In the genomic region with DNA sequence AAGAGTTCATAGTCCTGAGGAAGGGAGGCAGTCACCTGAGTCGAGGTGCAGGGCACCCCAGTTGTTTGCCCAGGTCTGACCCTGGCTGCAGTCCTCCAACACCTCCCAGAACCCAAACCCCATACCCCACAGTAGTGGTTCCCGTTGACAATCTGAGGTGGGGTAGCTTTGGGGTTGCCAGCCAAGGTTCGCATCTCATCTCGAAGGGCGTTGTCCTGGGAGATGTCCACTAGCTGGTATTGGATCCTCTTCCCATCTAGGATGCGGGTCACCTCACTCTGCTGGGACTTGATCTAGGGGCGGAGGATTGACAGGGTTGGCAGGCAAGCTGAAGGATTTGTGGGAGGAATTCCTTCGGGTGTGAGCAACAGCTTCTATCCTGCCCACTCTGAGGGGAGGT, we compare ENCODE assay signal across 8 mouse cellular contexts. TPM values are rescaled to one million over a fixed set of nuclear protein-coding genes. Genes with fewer than 3 reads are reported as not detected.
DNase-seq lines count a peak whose midpoint lies in the region; ATAC-seq and TF ChIP-seq lines count a peak whose summit lies in the region.

No protein-coding gene starts in this region.

- TF ChIP-seq EP300 in lung, postnatal 0 days (IDR thresholded peaks at IDR 0.05), result no peak

- peaks cover 4% of the 10 kb centered on the region; the same call in 1 of the 2 replicates for H3K4me1 ChIP-seq in lung, postnatal 0 days (ENCODE audit: insufficient read depth, low read depth, low read length)
- peaks cover 2% of the 10 kb centered on the region; the same call in 1 of the 2 replicates for H3K4me1 ChIP-seq in embryonic fibroblast, embryonic 13.5 days (ENCODE audit: control insufficient read depth, insufficient read depth, low read length)
- H3K4me1 ChIP-seq in intestine, postnatal 0 days (replicated peaks; ENCODE audit: control insufficient read depth, insufficient read depth, low read length), result peaks cover 13% of the 10 kb centered on the region; the same call in 1 of the 2 replicates
- H3K4me1 ChIP-seq in neural tube, embryonic 15.5 days, result peaks cover 38% of the 10 kb centered on the region

- TF ChIP-seq CTCF in lung, postnatal 0 days (IDR thresholded peaks at IDR 0.05), result no peak
- TF ChIP-seq CTCF in embryonic fibroblast, embryonic 13.5 days (IDR thresholded peaks at IDR 0.05; ENCODE audit: borderline replicate concordance, insufficient read depth, low read length), result no peak
- no peak for TF ChIP-seq CTCF in intestine, postnatal 0 days (IDR thresholded peaks at IDR 0.05; ENCODE audit: low read depth)

- peak overlapping the region; percentile 79 for H3K4me3 ChIP-seq in lung, postnatal 0 days (ENCODE audit: low read depth, low read length)
- peak overlapping the region; percentile 62 for H3K4me3 ChIP-seq in embryonic fibroblast, embryonic 13.5 days (ENCODE audit: insufficient read depth, low read length)
- H3K4me3 ChIP-seq in intestine, postnatal 0 days (ENCODE audit: low read depth, low read length), result peak overlapping the region; percentile 86
- H3K4me3 ChIP-seq in neural tube, embryonic 15.5 days (replicated peaks), result peak overlapping the region; percentile 91

- ATAC-seq in lung, postnatal 0 days, result no peak
- ATAC-seq in intestine, postnatal 0 days, result no peak
- no peak for ATAC-seq in neural tube, embryonic 15.5 days (ENCODE audit: low FRiP score)
- no peak for ATAC-seq in granulocyte monocyte progenitor cell, adult 5-6 weeks (replicated peaks; ENCODE audit: poor library complexity, severe bottlenecking)

- no peaks in the 10 kb centered on the region for H3K9me3 ChIP-seq in lung, postnatal 0 days (ENCODE audit: low read length)
- no peaks in the 10 kb centered on the region for H3K9me3 ChIP-seq in intestine, postnatal 0 days (ENCODE audit: control insufficient read depth)
- H3K9me3 ChIP-seq in neural tube, embryonic 15.5 days (replicated peaks), result no peaks in the 10 kb centered on the region

- peak overlapping the region; percentile 89 for H3K9ac ChIP-seq in lung, postnatal 0 days (replicated peaks; ENCODE audit: low read depth)
- H3K9ac ChIP-seq in intestine, postnatal 0 days (ENCODE audit: low read depth, low read length), result peak overlapping the region; percentile 83
- peak overlapping the region; percentile 85 for H3K9ac ChIP-seq in neural tube, embryonic 15.5 days (replicated peaks)

- WGBS in lung, postnatal 0 days, result 47% methylated on average over 8 of the region's 8 CpGs
- whole genome bisulfite sequencing in intestine, postnatal 0 days, result 46% methylated on average over 8 of the region's 8 CpGs
- WGBS in neural tube, embryonic 15.5 days, result 61% methylated on average over 8 of the region's 8 CpGs

- H3K27me3 ChIP-seq in lung, postnatal 0 days (replicated peaks; ENCODE audit: insufficient read depth, low read length), result no peaks in the 10 kb centered on the region
- H3K27me3 ChIP-seq in intestine, postnatal 0 days (replicated peaks; ENCODE audit: control insufficient read depth, insufficient read depth, low read length), result no peaks in the 10 kb centered on the region
- H3K27me3 ChIP-seq in neural tube, embryonic 15.5 days (replicated peaks), result no peaks in the 10 kb centered on the region

- H3K36me3 ChIP-seq in lung, postnatal 0 days (ENCODE audit: insufficient read depth, low read length), result no peaks in the 10 kb centered on the region
- H3K36me3 ChIP-seq in intestine, postnatal 0 days (ENCODE audit: control insufficient read depth, insufficient read depth), result peaks cover 4% of the 10 kb centered on the region; the same call in 1 of the 2 replicates
- H3K36me3 ChIP-seq in neural tube, embryonic 15.5 days, result peaks cover 10% of the 10 kb centered on the region

- no peak for DNase-seq in lung, postnatal 0 days (ENCODE audit: low spot score)
- DNase-seq in lung, postnatal 36 days, result no peak
- no peak for DNase-seq in B cell, adult 2 months
- no peak for DNase-seq in left cerebral cortex, postnatal 25 days (ENCODE audit: low spot score in 2 of 2)

- H3K27ac ChIP-seq in lung, postnatal 0 days (ENCODE audit: low read length), result peak overlapping the region; percentile 93; the same call in 1 of the 2 replicates
- H3K27ac ChIP-seq in embryonic fibroblast, embryonic 13.5 days (ENCODE audit: insufficient read depth, low read length), result peak overlapping the region; percentile 29; the same call in 1 of the 2 replicates
- H3K27ac ChIP-seq in intestine, postnatal 0 days (ENCODE audit: low read depth, low read length), result peak overlapping the region; percentile 28; the same call in 1 of the 2 replicates
- peak overlapping the region; percentile 86 for H3K27ac ChIP-seq in neural tube, embryonic 15.5 days (replicated peaks)

- peak overlapping the region; percentile 87 for H3K4me2 ChIP-seq in lung, postnatal 0 days (replicated peaks; ENCODE audit: low read depth, low read length)
- H3K4me2 ChIP-seq in intestine, postnatal 0 days (replicated peaks; ENCODE audit: low read depth), result peak overlapping the region; percentile 90
- peak overlapping the region; percentile 87 for H3K4me2 ChIP-seq in neural tube, embryonic 15.5 days

- no peak for TF ChIP-seq POLR2A in embryonic fibroblast, embryonic 13.5 days (IDR thresholded peaks at IDR 0.05; ENCODE audit: low read depth, low read length)

- intact Hi-C loops in left cerebral cortex, postnatal 25 days (cut with DNase I), result no loop called here

RNA-seq across cellular contexts. Expression of gene Sh3bgrl3, which starts 0.8 kb away (rescaled TPM):
- polyA plus RNA-seq in lung, postnatal 0 days (2015; fragmentation: Nextera tagmentation; extraction: Ambion mirVana), result 476 and 513 TPM in 2 replicates
- polyA plus RNA-seq in embryonic fibroblast, embryonic 13.5 days (2011; ENCODE audit: insufficient read length, low read depth, missing spikeins), result 317 and 335 TPM in 2 replicates
- polyA plus RNA-seq in intestine, postnatal 0 days (2015; fragmentation: Nextera tagmentation; extraction: Ambion mirVana), result 503 and 522 TPM in 2 replicates
- polyA plus RNA-seq in neural tube, embryonic 15.5 days (2015; fragmentation: Nextera tagmentation; extraction: Ambion mirVana), result 436 and 479 TPM in 2 replicates
- 100 to 1,000 TPM; 212 to 218 TPM for total RNA-seq in left cerebral cortex, postnatal 25 days (2021)
- total RNA-seq in granulocyte monocyte progenitor cell, adult 5-6 weeks (2014; fragmentation: Nextera tagmentation), result 841 and 871 TPM in 2 replicates
- 333 and 394 TPM in 2 replicates for total RNA-seq in granulocyte monocyte progenitor cell, adult 5-6 weeks (2017)

RNA-seq across cellular contexts. Expression of gene Ubxn11, which starts 25.4 kb away (rescaled TPM):
- 10.3 and 11.3 TPM in 2 replicates for polyA plus RNA-seq in lung, postnatal 0 days (2015; fragmentation: Nextera tagmentation; extraction: Ambion mirVana)
- polyA plus RNA-seq in embryonic fibroblast, embryonic 13.5 days (2011; ENCODE audit: insufficient read length, low read depth, missing spikeins), result 2.6 TPM in 2 replicates
- polyA plus RNA-seq in intestine, postnatal 0 days (2015; fragmentation: Nextera tagmentation; extraction: Ambion mirVana), result 0.88 and 1.5 TPM in 2 replicates
- polyA plus RNA-seq in neural tube, embryonic 15.5 days (2015; fragmentation: Nextera tagmentation; extraction: Ambion mirVana), result 16.2 and 19.4 TPM in 2 replicates
- total RNA-seq in left cerebral cortex, postnatal 25 days (2021), result 10 to 100 TPM; 29.5 to 34.7 TPM
- 14.4 and 30.2 TPM in 2 replicates for total RNA-seq in granulocyte monocyte progenitor cell, adult 5-6 weeks (2014; fragmentation: Nextera tagmentation)
- total RNA-seq in granulocyte monocyte progenitor cell, adult 5-6 weeks (2017), result 4.8 and 11.2 TPM in 2 replicates

RNA-seq across cellular contexts. Expression of gene Cd52, which starts 32.9 kb away (rescaled TPM):
- polyA plus RNA-seq in lung, postnatal 0 days (2015; fragmentation: Nextera tagmentation; extraction: Ambion mirVana), result 65.8 and 65.9 TPM in 2 replicates
- polyA plus RNA-seq in embryonic fibroblast, embryonic 13.5 days (2011; ENCODE audit: insufficient read length, low read depth, missing spikeins), result 1.0 and 6.0 TPM in 2 replicates
- polyA plus RNA-seq in intestine, postnatal 0 days (2015; fragmentation: Nextera tagmentation; extraction: Ambion mirVana), result 28.7 and 31.2 TPM in 2 replicates
- polyA plus RNA-seq in neural tube, embryonic 15.5 days (2015; fragmentation: Nextera tagmentation; extraction: Ambion mirVana), result 5.6 and 29.0 TPM in 2 replicates
- 1 to 10 TPM; 1.6 to 3.4 TPM for total RNA-seq in left cerebral cortex, postnatal 25 days (2021)
- 240 and 247 TPM in 2 replicates for total RNA-seq in granulocyte monocyte progenitor cell, adult 5-6 weeks (2014; fragmentation: Nextera tagmentation)
- total RNA-seq in granulocyte monocyte progenitor cell, adult 5-6 weeks (2017), result 259 and 330 TPM in 2 replicates

RNA-seq across cellular contexts. Expression of gene Cep85, which starts 59.1 kb away (rescaled TPM):
- polyA plus RNA-seq in lung, postnatal 0 days (2015; fragmentation: Nextera tagmentation; extraction: Ambion mirVana), result 36.6 and 74.1 TPM in 2 replicates
- polyA plus RNA-seq in embryonic fibroblast, embryonic 13.5 days (2011; ENCODE audit: insufficient read length, low read depth, missing spikeins), result 17.4 and 22.1 TPM in 2 replicates
- polyA plus RNA-seq in intestine, postnatal 0 days (2015; fragmentation: Nextera tagmentation; extraction: Ambion mirVana), result 85.9 and 91.1 TPM in 2 replicates
- polyA plus RNA-seq in neural tube, embryonic 15.5 days (2015; fragmentation: Nextera tagmentation; extraction: Ambion mirVana), result 18.9 and 34.8 TPM in 2 replicates
- total RNA-seq in left cerebral cortex, postnatal 25 days (2021), result 10 to 100 TPM; 12.2 to 13.6 TPM
- total RNA-seq in granulocyte monocyte progenitor cell, adult 5-6 weeks (2014; fragmentation: Nextera tagmentation), result 20.8 and 28.9 TPM in 2 replicates
- 26.7 and 33.7 TPM in 2 replicates for total RNA-seq in granulocyte monocyte progenitor cell, adult 5-6 weeks (2017)

Comparison
In these comparisons a context has a peak if more than half of its experiments do, and no peak if none do; other contexts are left out.
1. H3K27ac ChIP-seq: peak in every context shown above with its lines; median percentile 93 in lung, postnatal 0 days; 86 in neural tube, embryonic 15.5 days; 29 in embryonic fibroblast, embryonic 13.5 days; 28 in intestine, postnatal 0 days.